Mouse (Mus musculus) megakaryocyte, embryonic 14.5 days (primary cell): ENCODE data around the gene Agbl1.

Experiments
- FLI1 ChIP-seq: IDR thresholded peaks from 2 replicates; pipeline ENCODE4 v1.6.1; 2012; ENCODE audit warnings: low read length, inconsistent platforms, mixed read lengths
- GATA1 ChIP-seq: IDR thresholded peaks from 3 replicates; pipeline ENCODE4 v1.6.1; 2012; ENCODE audit warnings: mixed read lengths, low read length, inconsistent platforms, borderline replicate concordance

- no peak for TF ChIP-seq GATA1
- no peak for TF ChIP-seq FLI1
Observed at GRCm38 (mm10) chr7:76777237-76777855, 547.7 kb downstream of the Agbl1 start.
